Mouse (Mus musculus) c-Kit-positive CD71-positive TER-119-negative erythroid progenitor cells, embryonic 14.5 days (primary cell): ENCODE data around the gene Zfp462.
"Not testable (repeated sequence)": the region's sequence is repeated elsewhere in the genome, so short reads cannot be mapped to it uniquely, and the experiment has no call there.

Experiments used
- DNase-seq: peaks from one replicate; pipeline ENCODE4 v3.0.0-alpha.2; 2013; ENCODE audit warnings: low read depth

Zfp462 gene

GRCm38 (mm10) chr4:54944921-54945430, at the start of gene Zfp462:
Gene Zfp462 (plus strand): TSS chr4:54945048.
- DNase-seq, result no peak

- no peak for DNase-seq
Measured at GRCm38 (mm10) chr4:54896017-54896416, 48.8 kb upstream of the Zfp462 start.

GRCm38 (mm10) chr4:54904641-54905040, 40.2 kb upstream of the Zfp462 start:
- no peak for DNase-seq

GRCm38 (mm10) chr4:54905399-54905953, 39.4 kb upstream of the Zfp462 start:
- DNase-seq, result no peak

GRCm38 (mm10) chr4:54910300-54910699, 34.5 kb upstream of the Zfp462 start:
- no peak for DNase-seq

- no peak for DNase-seq
Measured at GRCm38 (mm10) chr4:54918276-54918675, 26.6 kb upstream of the Zfp462 start.

- no peak for DNase-seq
Measured at GRCm38 (mm10) chr4:54923386-54923785, 21.5 kb upstream of the Zfp462 start.

- DNase-seq, result no peak
Measured at GRCm38 (mm10) chr4:54924306-54924705, 20.5 kb upstream of the Zfp462 start.

- not testable (repeated sequence) for DNase-seq
Measured at GRCm38 (mm10) chr4:54926456-54926855, 18.4 kb upstream of the Zfp462 start.

GRCm38 (mm10) chr4:54927321-54928062, 17.4 kb upstream of the Zfp462 start:
- DNase-seq, result not testable (repeated sequence)

- no peak for DNase-seq
Measured at GRCm38 (mm10) chr4:54929686-54930085, 15.2 kb upstream of the Zfp462 start.

GRCm38 (mm10) chr4:54932668-54933067, 12.2 kb upstream of the Zfp462 start:
- DNase-seq, result no peak

- DNase-seq, result no peak
Measured at GRCm38 (mm10) chr4:54937161-54937560, 7.7 kb upstream of the Zfp462 start.

GRCm38 (mm10) chr4:54945603-54946445, 976 bp downstream of the Zfp462 start:
- no peak for DNase-seq

GRCm38 (mm10) chr4:54946662-54947055, 1.8 kb downstream of the Zfp462 start:
- DNase-seq, result no peak

- DNase-seq, result no peak
Measured at GRCm38 (mm10) chr4:54947056-54947990, 2.5 kb downstream of the Zfp462 start.

GRCm38 (mm10) chr4:54947991-54948615, 3.3 kb downstream of the Zfp462 start:
- no peak for DNase-seq

- DNase-seq, result no peak
Measured at GRCm38 (mm10) chr4:54948616-54949560, 4.0 kb downstream of the Zfp462 start.

GRCm38 (mm10) chr4:54949561-54949940, 4.7 kb downstream of the Zfp462 start:
- DNase-seq, result no peak

- DNase-seq, result no peak
Measured at GRCm38 (mm10) chr4:54950136-54950535, 5.3 kb downstream of the Zfp462 start.
